14 mouse cellular contexts compared by ENCODE assay signal in genomic region chr14:23492581-23493360, GRCm38 (mm10).
A peak's percentile ranks its signal among the peaks of the same experiment; 100 is the strongest.
DNase-seq lines count a peak whose midpoint lies in the region; ATAC-seq and TF ChIP-seq lines count a peak whose summit lies in the region.
"Had no signal": no experiment of that assay in that cellular context is flagged by ENCODE, and none has a peak within 500 bp of the region (broad histone marks: within the 10 kb centered on the region; RNA-seq: fewer than 3 reads in every experiment).

No protein-coding gene starts in this region.

- H3K4me1 ChIP-seq in heart, embryonic 10.5 days: no peaks in the 10 kb centered on the region
- no peaks in the 10 kb centered on the region for H3K4me1 ChIP-seq in heart, postnatal 0 days (ENCODE audit: control insufficient read depth, insufficient read depth)
- H3K4me1 ChIP-seq in stomach, postnatal 0 days (replicated peaks; ENCODE audit: control insufficient read depth, insufficient read depth): no peaks in the 10 kb centered on the region
- H3K4me1 ChIP-seq: heart, embryonic 15.5 days had no signal

- H3K4me3 ChIP-seq in heart, embryonic 10.5 days: no peak overlapping the region
- H3K4me3 ChIP-seq in heart, postnatal 0 days (ENCODE audit: low read depth, low read length): no peak overlapping the region
- no peak overlapping the region for H3K4me3 ChIP-seq in stomach, postnatal 0 days (ENCODE audit: low read depth, low read length)
- H3K4me3 ChIP-seq: heart, embryonic 15.5 days had no signal

- TF ChIP-seq EP300 in heart, postnatal 0 days (IDR thresholded peaks at IDR 0.05; ENCODE audit: low read depth): no peak
- TF ChIP-seq EP300 in stomach, postnatal 0 days (optimal IDR thresholded peaks at IDR 0.05): no peak

- no peak overlapping the region for H3K27ac ChIP-seq in heart, embryonic 10.5 days
- no peak overlapping the region for H3K27ac ChIP-seq in heart, postnatal 0 days (ENCODE audit: low read depth)
- 0 out of 2 replicates have a peak overlapping the region, but pooled peaks have one; percentile 8 for H3K27ac ChIP-seq in stomach, postnatal 0 days (replicated peaks)
- H3K27ac ChIP-seq: heart, embryonic 15.5 days had no signal

- H3K9ac ChIP-seq in heart, postnatal 0 days (replicated peaks; ENCODE audit: low read depth, low read length): no peak overlapping the region
- H3K9ac ChIP-seq in stomach, postnatal 0 days (ENCODE audit: low read length): no peak overlapping the region
- H3K9ac ChIP-seq: heart, embryonic 15.5 days had no signal

- 87% methylated on average over 9 of the region's 9 CpGs for whole genome bisulfite sequencing in heart, embryonic 10.5 days
- WGBS in heart, postnatal 0 days: 77% methylated on average over 9 of the region's 9 CpGs
- 78% methylated on average over 9 of the region's 9 CpGs for WGBS in stomach, postnatal 0 days

- H3K4me2 ChIP-seq in heart, postnatal 0 days (ENCODE audit: low read depth, low read length): no peak overlapping the region
- no peak overlapping the region for H3K4me2 ChIP-seq in stomach, postnatal 0 days (replicated peaks; ENCODE audit: low read depth)
- H3K4me2 ChIP-seq: heart, embryonic 15.5 days; midbrain, embryonic 11.5 days had no signal

- no peaks in the 10 kb centered on the region for H3K27me3 ChIP-seq in heart, embryonic 10.5 days (ENCODE audit: insufficient read depth, poor library complexity, severe bottlenecking)
- no peaks in the 10 kb centered on the region for H3K27me3 ChIP-seq in heart, postnatal 0 days (ENCODE audit: control insufficient read depth, insufficient read depth, low read length)
- H3K27me3 ChIP-seq in stomach, postnatal 0 days (ENCODE audit: control insufficient read depth, insufficient read depth, low read length): no peaks in the 10 kb centered on the region
- H3K27me3 ChIP-seq: heart, embryonic 15.5 days had no signal

- H3K9me3 ChIP-seq in heart, embryonic 10.5 days: no peaks in the 10 kb centered on the region
- no peaks in the 10 kb centered on the region for H3K9me3 ChIP-seq in heart, postnatal 0 days (replicated peaks; ENCODE audit: control insufficient read depth, low read length)
- H3K9me3 ChIP-seq in stomach, postnatal 0 days (ENCODE audit: control insufficient read depth, low read length): no peaks in the 10 kb centered on the region
- H3K9me3 ChIP-seq: heart, embryonic 15.5 days had no signal

- peak; percentile 28 to 34 for DNase-seq in heart, adult 9 months (ENCODE audit: low spot score in 2 of 2)
- DNase-seq in heart, embryonic 10.5 days (ENCODE audit: low spot score): no peak
- peak; percentile 41 for DNase-seq in lung, postnatal 10 days
- DNase-seq in lung, postnatal 14 days: no peak
- no peak for DNase-seq in heart, postnatal 0 days (ENCODE audit: low spot score)
- no peak for DNase-seq in stomach, postnatal 0 days (ENCODE audit: low spot score)
- DNase-seq in testis, postnatal 14 days (ENCODE audit: low spot score): no peak
- DNase-seq: cerebellum, adult 18-20 months; kidney, adult 9 months; thymus, postnatal 25 days had no signal

- no peak for TF ChIP-seq CTCF in heart, postnatal 0 days (IDR thresholded peaks at IDR 0.05; ENCODE audit: low read depth)
- no peak for TF ChIP-seq CTCF in stomach, postnatal 0 days (IDR thresholded peaks at IDR 0.05; ENCODE audit: low read depth)

- ATAC-seq in heart, postnatal 0 days (ENCODE audit: insufficient read depth, low read depth): peak; percentile 33; the same call in 1 of the 2 replicates
- no peak for ATAC-seq in stomach, postnatal 0 days (ENCODE audit: low FRiP score, low TSS enrichment)
- ATAC-seq: activated CD4-positive, CD25-positive, alpha-beta regulatory T cell, adult 4 months; CD4-positive, CD25-positive, alpha-beta regulatory T cell, adult 4 months had no signal

- no peaks in the 10 kb centered on the region for H3K36me3 ChIP-seq in heart, embryonic 10.5 days
- no peaks in the 10 kb centered on the region for H3K36me3 ChIP-seq in heart, postnatal 0 days (replicated peaks; ENCODE audit: control insufficient read depth, insufficient read depth, low read length)
- H3K36me3 ChIP-seq in stomach, postnatal 0 days (ENCODE audit: control insufficient read depth, insufficient read depth, low read length): no peaks in the 10 kb centered on the region
- H3K36me3 ChIP-seq: heart, embryonic 15.5 days had no signal

Comparison
In these comparisons a context has a peak if more than half of its experiments do, and no peak if none do; other contexts are left out.
1. DNase-seq: peak in heart, adult 9 months (2 of 2) and lung, postnatal 10 days (single experiment); none in heart, embryonic 10.5 days (single experiment), lung, postnatal 14 days (single experiment), heart, postnatal 0 days (single experiment), stomach, postnatal 0 days (single experiment) and testis, postnatal 14 days (single experiment).